Mouse (Mus musculus): ENCODE measurements around the gene Dppa1. TPM values are rescaled to one million over a fixed set of nuclear protein-coding genes. Genes with fewer than 3 reads are reported as not detected.
"Not testable (repeated sequence)": the region's sequence is repeated elsewhere in the genome, so short reads cannot be mapped to it uniquely, and the experiment has no call there.

Gene Dppa1
- polyA plus RNA-seq (2014; fragmentation: Nextera tagmentation; extraction: Ambion mirVana), result not detected in 2 replicates

- Histone ChIP-seq H3K4me3 (ENCODE audit: low read depth, low read length) (no peak within 1 kb of the TSS), H3K4me2 (no peak within 1 kb of the TSS), H3K9ac (ENCODE audit: low read depth, low read length) (no peak within 1 kb of the TSS), H3K27me3 (ENCODE audit: control insufficient read depth, insufficient read depth, low read length) (no peaks in the 10 kb centered on the region), H3K9me3 (replicated peaks; ENCODE audit: control insufficient read depth, low read length) (no peaks in the 10 kb centered on the region), H3K4me1 (ENCODE audit: control insufficient read depth, insufficient read depth, low read length) (no peaks in the 10 kb centered on the region), H3K27ac (ENCODE audit: low read depth, low read length) (no peak within 1 kb of the TSS), H3K36me3 (ENCODE audit: control insufficient read depth, insufficient read depth, low read length) (no peaks in the 10 kb centered on the region)
- ATAC-seq (replicated peaks; ENCODE audit: insufficient number of reproducible peaks, low FRiP score, low TSS enrichment), result no peak
- 66% methylated on average over 2 of the region's 2 CpGs for WGBS (ENCODE audit: insufficient replicate concordance)
Measured at GRCm38 (mm10) chr11:46629211-46629795, at the start of gene Dppa1. Dppa1 (minus strand) TSS chr11:46629261.

GRCm38 (mm10) chr11:46667938-46668337, 38.9 kb upstream of the Dppa1 start:
- no peaks in the 10 kb centered on the region for H3K4me1 ChIP-seq (ENCODE audit: control insufficient read depth, insufficient read depth, low read length)

GRCm38 (mm10) chr11:46667105-46667504, 38.0 kb upstream of the Dppa1 start:
- ATAC-seq (replicated peaks; ENCODE audit: insufficient number of reproducible peaks, low FRiP score, low TSS enrichment), result no peak
- WGBS (ENCODE audit: insufficient replicate concordance), result 93% methylated on average over 3 of the region's 3 CpGs
- Histone ChIP-seq H3K4me1 (ENCODE audit: control insufficient read depth, insufficient read depth, low read length) (no peaks in the 10 kb centered on the region), H3K9me3 (replicated peaks; ENCODE audit: control insufficient read depth, low read length) (no peaks in the 10 kb centered on the region), H3K27ac (ENCODE audit: low read depth, low read length) (no peak overlapping the region), H3K36me3 (ENCODE audit: control insufficient read depth, insufficient read depth, low read length) (no peaks in the 10 kb centered on the region), H3K27me3 (ENCODE audit: control insufficient read depth, insufficient read depth, low read length) (no peaks in the 10 kb centered on the region), H3K9ac (ENCODE audit: low read depth, low read length) (no peak overlapping the region), H3K4me3 (ENCODE audit: low read depth, low read length) (no peak overlapping the region), H3K4me2 (no peak overlapping the region)

More at GRCm38 (mm10) chr11:46667938-46668337, 38.9 kb upstream of the Dppa1 start:
- ATAC-seq (replicated peaks; ENCODE audit: insufficient number of reproducible peaks, low FRiP score, low TSS enrichment), result no peak
- WGBS (ENCODE audit: insufficient replicate concordance), result 66% methylated on average over 2 of the region's 2 CpGs
- H3K9ac ChIP-seq (ENCODE audit: low read depth, low read length), result no peak overlapping the region
- no peak overlapping the region for H3K27ac ChIP-seq (ENCODE audit: low read depth, low read length)
- H3K36me3 ChIP-seq (ENCODE audit: control insufficient read depth, insufficient read depth, low read length), result no peaks in the 10 kb centered on the region
- H3K4me3 ChIP-seq (ENCODE audit: low read depth, low read length), result no peak overlapping the region
- no peaks in the 10 kb centered on the region for H3K27me3 ChIP-seq (ENCODE audit: control insufficient read depth, insufficient read depth, low read length)
- H3K9me3 ChIP-seq (replicated peaks; ENCODE audit: control insufficient read depth, low read length), result no peaks in the 10 kb centered on the region
- H3K4me2 ChIP-seq, result no peak overlapping the region

GRCm38 (mm10) chr11:46665599-46666522, 36.8 kb upstream of the Dppa1 start:
- WGBS (ENCODE audit: insufficient replicate concordance), result 59% methylated on average over 6 of the region's 6 CpGs
- H3K4me2 ChIP-seq, result no peak overlapping the region
- H3K27ac ChIP-seq (ENCODE audit: low read depth, low read length), result no peak overlapping the region
- H3K27me3 ChIP-seq (ENCODE audit: control insufficient read depth, insufficient read depth, low read length), result no peaks in the 10 kb centered on the region
- no peak overlapping the region for H3K9ac ChIP-seq (ENCODE audit: low read depth, low read length)
- no peaks in the 10 kb centered on the region for H3K9me3 ChIP-seq (replicated peaks; ENCODE audit: control insufficient read depth, low read length)
- H3K4me1 ChIP-seq (ENCODE audit: control insufficient read depth, insufficient read depth, low read length), result no peaks in the 10 kb centered on the region
- H3K36me3 ChIP-seq (ENCODE audit: control insufficient read depth, insufficient read depth, low read length), result no peaks in the 10 kb centered on the region
- ATAC-seq (replicated peaks; ENCODE audit: insufficient number of reproducible peaks, low FRiP score, low TSS enrichment), result no peak
- no peak overlapping the region for H3K4me3 ChIP-seq (ENCODE audit: low read depth, low read length)

- Histone ChIP-seq H3K27ac (ENCODE audit: low read depth, low read length) (no peak overlapping the region), H3K27me3 (ENCODE audit: control insufficient read depth, insufficient read depth, low read length) (no peaks in the 10 kb centered on the region), H3K4me1 (ENCODE audit: control insufficient read depth, insufficient read depth, low read length) (no peaks in the 10 kb centered on the region), H3K9ac (ENCODE audit: low read depth, low read length) (no peak overlapping the region), H3K36me3 (ENCODE audit: control insufficient read depth, insufficient read depth, low read length) (no peaks in the 10 kb centered on the region), H3K4me2 (no peak overlapping the region), H3K9me3 (replicated peaks; ENCODE audit: control insufficient read depth, low read length) (no peaks in the 10 kb centered on the region), H3K4me3 (ENCODE audit: low read depth, low read length) (no peak overlapping the region)
- 56% methylated on average over 4 of the region's 4 CpGs for WGBS (ENCODE audit: insufficient replicate concordance)
- no peak for ATAC-seq (replicated peaks; ENCODE audit: insufficient number of reproducible peaks, low FRiP score, low TSS enrichment)
Measured at GRCm38 (mm10) chr11:46663215-46663614, 34.2 kb upstream of the Dppa1 start.

- Histone ChIP-seq H3K36me3 (ENCODE audit: control insufficient read depth, insufficient read depth, low read length) (no peaks in the 10 kb centered on the region), H3K9ac (ENCODE audit: low read depth, low read length) (no peak overlapping the region), H3K4me2 (no peak overlapping the region), H3K27ac (ENCODE audit: low read depth, low read length) (no peak overlapping the region), H3K27me3 (ENCODE audit: control insufficient read depth, insufficient read depth, low read length) (no peaks in the 10 kb centered on the region), H3K9me3 (replicated peaks; ENCODE audit: control insufficient read depth, low read length) (no peaks in the 10 kb centered on the region), H3K4me3 (ENCODE audit: low read depth, low read length) (no peak overlapping the region), H3K4me1 (ENCODE audit: control insufficient read depth, insufficient read depth, low read length) (no peaks in the 10 kb centered on the region)
- 54% methylated on average over 3 of the region's 3 CpGs for WGBS (ENCODE audit: insufficient replicate concordance)
- no peak for ATAC-seq (replicated peaks; ENCODE audit: insufficient number of reproducible peaks, low FRiP score, low TSS enrichment)
Measured at GRCm38 (mm10) chr11:46652476-46652875, 23.4 kb upstream of the Dppa1 start.

- not testable (repeated sequence) for H3K4me2 ChIP-seq; H3K36me3 ChIP-seq (ENCODE audit: control insufficient read depth, insufficient read depth, low read length); H3K4me3 ChIP-seq (ENCODE audit: low read depth, low read length); H3K27ac ChIP-seq (ENCODE audit: low read depth, low read length); ATAC-seq (replicated peaks; ENCODE audit: insufficient number of reproducible peaks, low FRiP score, low TSS enrichment); H3K9ac ChIP-seq (ENCODE audit: low read depth, low read length); H3K27me3 ChIP-seq (ENCODE audit: control insufficient read depth, insufficient read depth, low read length); H3K9me3 ChIP-seq (replicated peaks; ENCODE audit: control insufficient read depth, low read length); H3K4me1 ChIP-seq (ENCODE audit: control insufficient read depth, insufficient read depth, low read length)
- WGBS (ENCODE audit: insufficient replicate concordance), result 58% methylated on average over 3 of the region's 3 CpGs
Measured at GRCm38 (mm10) chr11:46649655-46650054, 20.6 kb upstream of the Dppa1 start.

- Histone ChIP-seq H3K27me3 (ENCODE audit: control insufficient read depth, insufficient read depth, low read length) (no peaks in the 10 kb centered on the region), H3K4me1 (ENCODE audit: control insufficient read depth, insufficient read depth, low read length) (no peaks in the 10 kb centered on the region), H3K9ac (ENCODE audit: low read depth, low read length) (no peak overlapping the region), H3K27ac (ENCODE audit: low read depth, low read length) (no peak overlapping the region), H3K4me3 (ENCODE audit: low read depth, low read length) (no peak overlapping the region), H3K9me3 (replicated peaks; ENCODE audit: control insufficient read depth, low read length) (no peaks in the 10 kb centered on the region), H3K36me3 (ENCODE audit: control insufficient read depth, insufficient read depth, low read length) (no peaks in the 10 kb centered on the region), H3K4me2 (no peak overlapping the region)
- ATAC-seq (replicated peaks; ENCODE audit: insufficient number of reproducible peaks, low FRiP score, low TSS enrichment), result no peak
- WGBS (ENCODE audit: insufficient replicate concordance), result 34% methylated on average over 1 of the region's 1 CpGs
Measured at GRCm38 (mm10) chr11:46644824-46645223, 15.8 kb upstream of the Dppa1 start.
